Mouse (Mus musculus): ENCODE measurements around the gene Dlgap4. TPM values are rescaled to one million over a fixed set of nuclear protein-coding genes. Genes with fewer than 3 reads are reported as not detected.

The Dlgap4 gene
- total and polyA plus RNA-seq, 3 experiments = 10.4 to 39.6 TPM; not detected in 1

DNA sequence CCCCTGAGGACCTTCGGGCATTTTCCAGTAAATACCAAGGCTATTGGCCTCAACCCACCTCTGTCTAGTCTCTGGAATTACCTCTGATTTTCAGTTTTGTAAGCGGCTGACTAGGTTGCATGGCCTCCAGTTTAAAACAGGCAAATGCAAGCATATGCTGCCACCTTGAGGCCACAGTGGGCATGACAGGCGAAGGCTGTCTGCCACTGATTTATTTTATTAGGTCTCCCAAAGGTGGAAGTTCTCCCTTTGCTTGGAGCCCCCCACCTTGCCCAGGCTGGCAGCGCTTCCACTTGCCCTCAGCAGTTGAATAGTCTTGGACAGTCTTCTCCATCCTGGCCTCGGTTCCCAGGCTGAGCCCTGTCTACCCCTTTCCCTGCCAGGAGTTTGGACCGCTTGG lies 92.0 kb downstream of the Dlgap4 start (continued):
- no peak for TF ChIP-seq ZMIZ1 (IDR thresholded peaks at IDR 0.05; ENCODE audit: low read depth, low read length)

DNA sequence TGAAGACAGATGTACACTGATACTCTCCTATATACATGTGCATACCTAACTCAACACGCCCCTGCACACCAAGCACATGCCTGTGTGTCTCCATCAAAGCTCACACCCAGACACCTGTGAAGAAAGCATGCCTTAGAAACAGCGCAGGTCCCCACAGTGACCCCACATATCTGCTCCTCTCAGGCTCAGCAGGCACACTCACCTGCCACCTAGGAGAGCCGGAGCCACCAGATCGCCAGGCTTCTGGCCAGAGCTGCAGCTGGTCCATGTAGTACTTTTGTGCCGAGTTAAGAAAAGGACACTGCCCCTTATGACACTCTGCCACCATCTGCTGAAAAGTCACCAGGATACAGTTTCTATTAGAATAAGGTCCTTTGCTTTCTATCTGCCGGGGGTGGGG lies 103.2 kb downstream of the Dlgap4 start:
- Histone ChIP-seq H3K4me3 (ENCODE audit: control insufficient read depth in 1 of 2, insufficient read depth in 1 of 2, low read depth in 2 of 2, low read length in 2 of 2) (no peak overlapping the region), H3K79me2 (ENCODE audit: control insufficient read depth, insufficient read depth, low read length, poor library complexity) (peaks cover 4% of the 10 kb centered on the region), H3K36me3 (ENCODE audit: control insufficient read depth in 1 of 2, insufficient read depth in 2 of 2, low read length in 2 of 2) (peaks cover 0 to 5% of the 10 kb centered on the region in 2 experiments; a peak in 2 of 4 replicates), H3K9me3 (replicated peaks; ENCODE audit: insufficient read depth, low read length) (no peaks in the 10 kb centered on the region), H3K27me3 (ENCODE audit: control insufficient read depth in 1 of 2, insufficient read depth in 2 of 2, low read length in 2 of 2) (no peaks in the 10 kb centered on the region), H3K9ac (ENCODE audit: control insufficient read depth, low read depth, low read length, poor library complexity, severe bottlenecking) (no peak overlapping the region), H3K27ac (ENCODE audit: control insufficient read depth, low read depth, low read length) (no peak overlapping the region), H3K4me1 (ENCODE audit: control insufficient read depth in 1 of 2, insufficient read depth in 2 of 2, low read length in 2 of 2) (peaks cover 2 to 15% of the 10 kb centered on the region in 2 experiments; a peak in 2 of 4 replicates)
- no peak for TF ChIP-seq JUND (IDR thresholded peaks at IDR 0.05; ENCODE audit: low read depth, low read length)
- TF ChIP-seq EP300 (IDR thresholded peaks at IDR 0.05; ENCODE audit: low read depth in 1 of 2, low read length in 2 of 2) = no peak
- TF ChIP-seq BHLHE40 (IDR thresholded peaks at IDR 0.05; ENCODE audit: borderline replicate concordance, low read depth, low read length) = no peak
- no peak for TF ChIP-seq TAL1 (IDR thresholded peaks at IDR 0.05; ENCODE audit: low read length)
- TF ChIP-seq RAD21 (IDR thresholded peaks at IDR 0.05; ENCODE audit: low read depth, low read length) = no peak
- no peak for TF ChIP-seq MEF2A (IDR thresholded peaks at IDR 0.05; ENCODE audit: extremely low read depth, insufficient replicate concordance, low read depth, low read length, poor library complexity, severe bottlenecking)
- no peak for TF ChIP-seq RCOR1 (IDR thresholded peaks at IDR 0.05; ENCODE audit: low read depth, low read length)
- no peak for TF ChIP-seq GATA1 (IDR thresholded peaks at IDR 0.05; ENCODE audit: low read depth, low read length)
- no peak for TF ChIP-seq ZC3H11A (IDR thresholded peaks at IDR 0.05; ENCODE audit: low read depth, low read length)
- no peak for TF ChIP-seq SMC3 (IDR thresholded peaks at IDR 0.05; ENCODE audit: low read depth, low read length)
- TF ChIP-seq USF2 (IDR thresholded peaks at IDR 0.05; ENCODE audit: borderline replicate concordance in 1 of 2, insufficient read depth in 1 of 2, low read depth in 1 of 2, low read length in 2 of 2) = no peak
- no peak for TF ChIP-seq POLR2AphosphoS2 (IDR thresholded peaks at IDR 0.05; ENCODE audit: low read length)
- TF ChIP-seq CTCF (IDR thresholded peaks at IDR 0.05 in 2 of 3, conservative IDR thresholded peaks at IDR 0.05 in 1 of 3; ENCODE audit: control insufficient read depth in 1 of 3, insufficient read depth in 1 of 3, low read depth in 2 of 3, low read length in 3 of 3, poor library complexity in 1 of 3, severe bottlenecking in 1 of 3) = no peak
- no peak for TF ChIP-seq KAT2A (conservative IDR thresholded peaks at IDR 0.05; ENCODE audit: low read depth, low read length)
- TF ChIP-seq GABPA (IDR thresholded peaks at IDR 0.05; ENCODE audit: low read depth, low read length) = no peak
- no peak for TF ChIP-seq ZMIZ1 (IDR thresholded peaks at IDR 0.05; ENCODE audit: low read depth, low read length)
- no peak for DNase-seq (ENCODE audit: low read depth, low spot score)
